Mouse (Mus musculus): Measurements from ENCODE around the gene Ccdc71. TPM values are rescaled to one million over a fixed set of nuclear protein-coding genes. Genes with fewer than 3 reads are reported as not detected.
A peak's percentile ranks its signal among the peaks of the same experiment; 100 is the strongest.

Ccdc71 gene
- polyA plus RNA-seq, 1 experiment, result 27.2 TPM

GRCm38 (mm10) chr9:108485301-108485875, 25.1 kb downstream of the Ccdc71 start:
- peaks cover 5% of the 10 kb centered on the region; the same call in 1 of the 2 replicates for H3K4me1 ChIP-seq (ENCODE audit: control insufficient read depth, insufficient read depth, low read length)
- no peak for DNase-seq
- no peak overlapping the region for H3K4me3 ChIP-seq (replicated peaks; ENCODE audit: extremely low read depth, low read depth, low read length)
- 94% methylated on average over 19 of the region's 19 CpGs for WGBS
- TF ChIP-seq CTCF (IDR thresholded peaks at IDR 0.05; ENCODE audit: insufficient read depth, low read length) (no peak), POLR2A (IDR thresholded peaks at IDR 0.05; ENCODE audit: borderline replicate concordance, extremely low read depth, low read depth, low read length) (no peak)

- Histone ChIP-seq H3K4me1 (ENCODE audit: control insufficient read depth, insufficient read depth, low read length) (peaks cover 7% of the 10 kb centered on the region), H3K4me3 (replicated peaks; ENCODE audit: extremely low read depth, low read depth, low read length) (no peak overlapping the region)
- 94% methylated on average over 8 of the region's 8 CpGs for WGBS
- DNase-seq, result no peak
- TF ChIP-seq CTCF (IDR thresholded peaks at IDR 0.05; ENCODE audit: insufficient read depth, low read length) (no peak), POLR2A (IDR thresholded peaks at IDR 0.05; ENCODE audit: borderline replicate concordance, extremely low read depth, low read depth, low read length) (no peak)
Measured at GRCm38 (mm10) chr9:108486973-108487530, 26.7 kb downstream of the Ccdc71 start.

- Histone ChIP-seq H3K4me3 (replicated peaks; ENCODE audit: extremely low read depth, low read depth, low read length) (no peak overlapping the region), H3K4me1 (ENCODE audit: control insufficient read depth, insufficient read depth, low read length) (peaks cover 7% of the 10 kb centered on the region)
- 92% methylated on average over 17 of the region's 17 CpGs for WGBS
- no peak for TF ChIP-seq CTCF (IDR thresholded peaks at IDR 0.05; ENCODE audit: insufficient read depth, low read length)
- TF ChIP-seq POLR2A (IDR thresholded peaks at IDR 0.05; ENCODE audit: borderline replicate concordance, extremely low read depth, low read depth, low read length), result no peak
- no peak for DNase-seq
Measured at GRCm38 (mm10) chr9:108488403-108488802, 28.1 kb downstream of the Ccdc71 start.

GRCm38 (mm10) chr9:108489215-108489614, 28.9 kb downstream of the Ccdc71 start:
- DNase-seq, result no peak
- Histone ChIP-seq H3K4me3 (replicated peaks; ENCODE audit: extremely low read depth, low read depth, low read length) (no peak overlapping the region), H3K4me1 (ENCODE audit: control insufficient read depth, insufficient read depth, low read length) (peaks cover 7% of the 10 kb centered on the region)
- 94% methylated on average over 20 of the region's 20 CpGs for WGBS
- TF ChIP-seq POLR2A (IDR thresholded peaks at IDR 0.05; ENCODE audit: borderline replicate concordance, extremely low read depth, low read depth, low read length) (no peak), CTCF (IDR thresholded peaks at IDR 0.05; ENCODE audit: insufficient read depth, low read length) (no peak)

GRCm38 (mm10) chr9:108489702-108490558, 29.6 kb downstream of the Ccdc71 start:
- no peak for DNase-seq
- WGBS, result 52% methylated on average over 26 of the region's 26 CpGs
- Histone ChIP-seq H3K4me3 (replicated peaks; ENCODE audit: extremely low read depth, low read depth, low read length) (peak overlapping the region; percentile 66), H3K4me1 (ENCODE audit: control insufficient read depth, insufficient read depth, low read length) (peaks cover 7% of the 10 kb centered on the region)
- no peak for TF ChIP-seq POLR2A (IDR thresholded peaks at IDR 0.05; ENCODE audit: borderline replicate concordance, extremely low read depth, low read depth, low read length)
- TF ChIP-seq CTCF (IDR thresholded peaks at IDR 0.05; ENCODE audit: insufficient read depth, low read length), result no peak

GRCm38 (mm10) chr9:108490559-108491285, 30.4 kb downstream of the Ccdc71 start, which contains the start of gene Usp19:
Gene Usp19, plus strand, starts transcription at chr9:108490602.
- TF ChIP-seq POLR2A (IDR thresholded peaks at IDR 0.05; ENCODE audit: borderline replicate concordance, extremely low read depth, low read depth, low read length) (peak; percentile 62; the same call in 1 of the 2 replicates), CTCF (IDR thresholded peaks at IDR 0.05; ENCODE audit: insufficient read depth, low read length) (no peak)
- Histone ChIP-seq H3K4me3 (replicated peaks; ENCODE audit: extremely low read depth, low read depth, low read length) (peak within 1 kb of the TSS; percentile 85), H3K4me1 (ENCODE audit: control insufficient read depth, insufficient read depth, low read length) (peaks cover 7% of the 10 kb centered on the region)
- peak; percentile 94 for DNase-seq
- under 1% methylated on average over 69 of the region's 69 CpGs for WGBS

DNA sequence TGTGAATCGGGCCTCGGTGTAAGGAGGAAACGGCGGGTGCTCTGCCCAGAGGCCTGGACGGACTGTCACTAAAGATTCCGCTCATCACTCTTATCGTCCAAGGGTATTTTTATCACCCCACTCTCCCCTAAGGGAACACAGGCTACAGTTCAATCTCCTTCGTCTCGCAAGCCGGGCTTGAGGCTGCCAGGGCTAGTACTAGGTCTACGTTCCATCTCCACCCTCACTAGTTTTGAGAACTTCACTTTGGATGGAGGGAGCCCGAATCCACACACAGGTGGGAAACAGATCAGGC, 30.9 kb downstream of the Ccdc71 start:
- Histone ChIP-seq H3K4me1 (ENCODE audit: control insufficient read depth, insufficient read depth, low read length) (peaks cover 7% of the 10 kb centered on the region), H3K4me3 (replicated peaks; ENCODE audit: extremely low read depth, low read depth, low read length) (peak overlapping the region; percentile 85)
- WGBS, result 2% methylated on average over 12 of the region's 12 CpGs
- TF ChIP-seq POLR2A (IDR thresholded peaks at IDR 0.05; ENCODE audit: borderline replicate concordance, extremely low read depth, low read depth, low read length) (no peak), CTCF (IDR thresholded peaks at IDR 0.05; ENCODE audit: insufficient read depth, low read length) (no peak)
- no peak for DNase-seq

DNA sequence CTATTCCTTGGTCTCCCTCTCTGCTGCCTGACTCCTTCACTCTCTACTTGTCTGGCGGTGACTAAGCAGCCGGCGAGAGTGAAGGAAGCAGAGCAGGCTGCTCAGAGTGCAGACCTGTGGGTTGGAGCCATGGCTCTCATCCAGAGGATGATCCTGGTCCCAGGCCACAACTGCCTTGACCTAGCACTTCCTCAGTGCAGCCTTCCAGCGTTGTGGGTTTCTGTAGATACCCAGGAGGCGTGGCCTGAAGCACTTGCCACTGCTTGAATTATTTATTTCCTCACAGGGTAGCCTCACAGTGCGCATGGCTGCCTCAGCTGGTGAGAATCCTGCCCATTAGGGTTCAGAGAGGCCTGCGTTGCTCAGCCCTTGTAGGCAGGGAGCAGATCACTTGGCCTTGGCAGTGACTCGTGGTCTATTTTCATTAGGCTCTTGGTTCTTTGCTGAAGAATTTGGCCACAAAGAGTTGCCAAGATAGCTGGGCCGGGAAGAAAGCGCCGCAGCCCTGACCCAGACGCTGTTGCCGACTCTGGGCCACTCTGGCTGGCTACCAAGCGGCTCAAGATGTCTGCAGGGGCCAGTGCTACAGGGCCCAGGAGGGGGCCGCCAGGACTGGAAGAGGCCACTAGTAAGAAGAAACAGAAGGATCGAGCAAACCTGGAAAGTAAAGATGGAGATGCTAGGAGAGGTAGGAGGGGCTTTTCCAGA, 31.9 kb downstream of the Ccdc71 start:
- 56% methylated on average over 16 of the region's 16 CpGs for WGBS
- H3K4me3 ChIP-seq (replicated peaks; ENCODE audit: extremely low read depth, low read depth, low read length), result no peak overlapping the region
- TF ChIP-seq CTCF (IDR thresholded peaks at IDR 0.05; ENCODE audit: insufficient read depth, low read length) (no peak), POLR2A (IDR thresholded peaks at IDR 0.05; ENCODE audit: borderline replicate concordance, extremely low read depth, low read depth, low read length) (no peak)
- H3K4me1 ChIP-seq (ENCODE audit: control insufficient read depth, insufficient read depth, low read length), result peaks cover 7% of the 10 kb centered on the region
- DNase-seq, result no peak

DNA sequence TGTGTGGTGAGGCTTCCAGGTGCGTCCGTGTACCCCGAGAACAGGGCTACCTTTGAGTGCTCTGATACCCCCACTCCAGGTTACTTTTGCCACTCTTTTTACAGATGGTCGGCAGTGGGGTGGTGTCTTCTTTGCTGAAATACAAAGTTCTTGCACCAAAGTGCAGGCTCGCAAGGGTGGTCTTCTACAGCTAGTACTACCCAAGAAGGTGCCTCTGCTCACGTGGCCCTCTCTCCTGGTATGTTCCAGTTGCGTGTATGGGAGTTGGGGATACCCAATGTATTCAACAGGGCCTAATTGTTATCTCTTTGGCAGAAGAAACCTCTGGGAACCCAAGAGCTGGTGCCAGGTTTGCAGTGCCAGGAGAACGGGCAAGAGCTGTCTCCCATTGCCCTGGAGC, 32.9 kb downstream of the Ccdc71 start:
- WGBS, result 94% methylated on average over 8 of the region's 8 CpGs

More for the DNA sequence above, 32.9 kb downstream of the Ccdc71 start:
- TF ChIP-seq POLR2A (IDR thresholded peaks at IDR 0.05; ENCODE audit: borderline replicate concordance, extremely low read depth, low read depth, low read length), result no peak
- TF ChIP-seq CTCF (IDR thresholded peaks at IDR 0.05; ENCODE audit: insufficient read depth, low read length), result no peak
- no peak for DNase-seq
- peaks cover 7% of the 10 kb centered on the region for H3K4me1 ChIP-seq (ENCODE audit: control insufficient read depth, insufficient read depth, low read length)
- H3K4me3 ChIP-seq (replicated peaks; ENCODE audit: extremely low read depth, low read depth, low read length), result no peak overlapping the region
